Mouse (Mus musculus): ENCODE results near the gene Fabp6. TPM values are rescaled to one million over a fixed set of nuclear protein-coding genes. Genes with fewer than 3 reads are reported as not detected.

Gene Fabp6
- not detected in 2 replicates for polyA plus RNA-seq (2014; fragmentation: Nextera tagmentation; extraction: Ambion mirVana)

- 88% methylated on average over 5 of the region's 5 CpGs for WGBS
- H3K36me3 ChIP-seq (ENCODE audit: control insufficient read depth, insufficient read depth, low read length), result no peaks in the 10 kb centered on the region
- no peaks in the 10 kb centered on the region for H3K4me1 ChIP-seq (ENCODE audit: control insufficient read depth, insufficient read depth, low read length)
Measured at GRCm38 (mm10) chr11:43601440-43601839, at the start of gene Fabp6. Gene Fabp6, minus strand, starts transcription at chr11:43601540.

GRCm38 (mm10) chr11:43645286-43645685, 43.9 kb upstream of the Fabp6 start:
- ATAC-seq (ENCODE audit: insufficient number of reproducible peaks, low FRiP score, low TSS enrichment, low read depth), result no peak
- Histone ChIP-seq H3K4me1 (ENCODE audit: control insufficient read depth, insufficient read depth, low read length) (peaks cover 6% of the 10 kb centered on the region), H3K4me3 (ENCODE audit: low read depth, low read length) (no peak overlapping the region), H3K9ac (ENCODE audit: low read length) (no peak overlapping the region), H3K27me3 (ENCODE audit: control insufficient read depth, insufficient read depth, low read length) (no peaks in the 10 kb centered on the region), H3K27ac (replicated peaks; ENCODE audit: low read depth, low read length) (no peak overlapping the region), H3K9me3 (ENCODE audit: control insufficient read depth, low read length) (no peaks in the 10 kb centered on the region), H3K36me3 (ENCODE audit: control insufficient read depth, insufficient read depth, low read length) (no peaks in the 10 kb centered on the region), H3K4me2 (ENCODE audit: low read depth, severe bottlenecking) (no peak overlapping the region)
- no peak for DNase-seq (ENCODE audit: low spot score)
- WGBS, result 90% methylated on average over 3 of the region's 3 CpGs

More at GRCm38 (mm10) chr11:43601440-43601839, at the start of gene Fabp6:
- Histone ChIP-seq H3K9me3 (ENCODE audit: control insufficient read depth, low read length) (no peaks in the 10 kb centered on the region), H3K4me3 (ENCODE audit: low read depth, low read length) (no peak within 1 kb of the TSS), H3K27ac (replicated peaks; ENCODE audit: low read depth, low read length) (no peak within 1 kb of the TSS), H3K9ac (ENCODE audit: low read length) (no peak within 1 kb of the TSS), H3K27me3 (ENCODE audit: control insufficient read depth, insufficient read depth, low read length) (no peaks in the 10 kb centered on the region), H3K4me2 (ENCODE audit: low read depth, severe bottlenecking) (no peak within 1 kb of the TSS)
- ATAC-seq (ENCODE audit: insufficient number of reproducible peaks, low FRiP score, low TSS enrichment, low read depth) (no peak), DNase-seq (ENCODE audit: low spot score) (no peak)

DNA sequence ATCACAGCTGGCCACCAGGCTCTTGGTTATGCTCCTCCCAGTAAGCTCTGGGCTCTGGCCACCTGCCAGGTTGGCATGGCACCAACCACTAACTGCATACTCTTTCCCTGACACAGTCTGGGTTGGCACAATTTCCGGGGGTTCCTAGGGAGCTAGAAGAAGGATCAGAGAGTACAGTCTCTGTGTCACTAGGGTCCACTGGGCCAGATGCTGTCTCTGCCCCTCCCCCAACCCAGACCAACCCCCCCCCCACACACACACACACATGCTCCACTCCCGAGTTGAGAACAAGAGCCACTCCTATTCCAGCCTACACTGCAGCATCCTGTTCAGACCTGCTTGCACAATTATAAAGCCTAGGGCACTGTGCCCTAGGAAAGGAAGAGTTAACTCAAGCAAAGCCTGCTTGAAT, 41.8 kb upstream of the Fabp6 start:
- H3K27me3 ChIP-seq (ENCODE audit: control insufficient read depth, insufficient read depth, low read length), result no peaks in the 10 kb centered on the region
- H3K4me1 ChIP-seq (ENCODE audit: control insufficient read depth, insufficient read depth, low read length), result peaks cover 6% of the 10 kb centered on the region
- 51% methylated on average over 2 of the region's 2 CpGs for WGBS
- H3K4me2 ChIP-seq (ENCODE audit: low read depth, severe bottlenecking), result no peak overlapping the region
- H3K4me3 ChIP-seq (ENCODE audit: low read depth, low read length), result no peak overlapping the region
- ATAC-seq (ENCODE audit: insufficient number of reproducible peaks, low FRiP score, low TSS enrichment, low read depth) (no peak), DNase-seq (ENCODE audit: low spot score) (no peak)
- H3K36me3 ChIP-seq (ENCODE audit: control insufficient read depth, insufficient read depth, low read length), result no peaks in the 10 kb centered on the region
- no peaks in the 10 kb centered on the region for H3K9me3 ChIP-seq (ENCODE audit: control insufficient read depth, low read length)
- H3K9ac ChIP-seq (ENCODE audit: low read length), result no peak overlapping the region
- H3K27ac ChIP-seq (replicated peaks; ENCODE audit: low read depth, low read length), result no peak overlapping the region

GRCm38 (mm10) chr11:43638486-43638885, 37.1 kb upstream of the Fabp6 start:
- H3K4me2 ChIP-seq (ENCODE audit: low read depth, severe bottlenecking), result no peak overlapping the region
- no peaks in the 10 kb centered on the region for H3K27me3 ChIP-seq (ENCODE audit: control insufficient read depth, insufficient read depth, low read length)
- WGBS, result 94% methylated on average over 3 of the region's 3 CpGs
- no peak overlapping the region for H3K9ac ChIP-seq (ENCODE audit: low read length)
- peaks cover 9% of the 10 kb centered on the region for H3K4me1 ChIP-seq (ENCODE audit: control insufficient read depth, insufficient read depth, low read length)
- H3K9me3 ChIP-seq (ENCODE audit: control insufficient read depth, low read length), result no peaks in the 10 kb centered on the region
- DNase-seq (ENCODE audit: low spot score) (no peak), ATAC-seq (ENCODE audit: insufficient number of reproducible peaks, low FRiP score, low TSS enrichment, low read depth) (no peak)
- H3K27ac ChIP-seq (replicated peaks; ENCODE audit: low read depth, low read length), result no peak overlapping the region
- no peaks in the 10 kb centered on the region for H3K36me3 ChIP-seq (ENCODE audit: control insufficient read depth, insufficient read depth, low read length)
- H3K4me3 ChIP-seq (ENCODE audit: low read depth, low read length), result no peak overlapping the region

- Histone ChIP-seq H3K4me2 (ENCODE audit: low read depth, severe bottlenecking) (no peak overlapping the region), H3K4me3 (ENCODE audit: low read depth, low read length) (no peak overlapping the region), H3K27me3 (ENCODE audit: control insufficient read depth, insufficient read depth, low read length) (no peaks in the 10 kb centered on the region), H3K36me3 (ENCODE audit: control insufficient read depth, insufficient read depth, low read length) (no peaks in the 10 kb centered on the region), H3K9ac (ENCODE audit: low read length) (no peak overlapping the region), H3K9me3 (ENCODE audit: control insufficient read depth, low read length) (no peaks in the 10 kb centered on the region), H3K4me1 (ENCODE audit: control insufficient read depth, insufficient read depth, low read length) (peaks cover 4% of the 10 kb centered on the region; the same call in 1 of the 2 replicates), H3K27ac (replicated peaks; ENCODE audit: low read depth, low read length) (no peak overlapping the region)
- 85% methylated on average over 4 of the region's 4 CpGs for WGBS
- no peak for ATAC-seq (ENCODE audit: insufficient number of reproducible peaks, low FRiP score, low TSS enrichment, low read depth)
- DNase-seq (ENCODE audit: low spot score), result no peak
Measured at GRCm38 (mm10) chr11:43636761-43637160, 35.4 kb upstream of the Fabp6 start.

DNA sequence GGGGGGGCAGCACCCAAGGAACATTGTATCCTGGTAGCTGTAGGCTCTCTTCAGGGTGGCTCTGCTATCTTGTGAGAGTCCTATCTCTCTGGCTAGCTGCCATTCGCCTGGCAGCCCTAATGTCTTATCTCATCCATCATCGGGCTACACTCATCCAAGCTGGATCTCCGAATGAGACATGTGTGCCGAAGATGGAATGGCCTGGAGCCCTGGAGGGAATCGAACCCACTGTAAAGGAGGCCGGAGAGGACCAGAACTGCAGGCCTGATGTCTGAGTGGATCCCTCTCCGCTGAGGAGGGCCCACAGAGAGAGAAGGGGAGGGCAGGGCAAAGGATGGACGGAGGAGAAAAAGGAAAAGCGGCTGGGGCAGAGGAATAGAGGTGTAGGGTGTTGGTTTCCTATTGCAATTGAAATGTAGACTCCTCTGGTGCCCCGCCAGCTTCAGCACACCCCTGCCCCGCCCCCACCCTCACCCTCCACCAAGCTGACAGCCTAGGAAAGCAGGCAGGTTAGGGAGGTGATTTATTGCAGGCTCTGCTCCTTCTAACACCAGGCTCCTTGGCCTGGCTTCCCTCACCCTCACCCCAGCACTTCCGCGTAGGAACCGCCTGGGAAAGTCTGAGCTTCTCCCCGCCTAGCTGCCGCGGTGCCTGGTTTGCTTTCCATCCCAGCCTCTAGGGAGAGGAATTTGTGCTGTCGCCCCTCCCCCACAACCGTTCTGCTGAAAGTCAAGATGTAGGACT, 32.5 kb upstream of the Fabp6 start:
- Histone ChIP-seq H3K4me3 (ENCODE audit: low read depth, low read length) (no peak overlapping the region), H3K9me3 (ENCODE audit: control insufficient read depth, low read length) (no peaks in the 10 kb centered on the region), H3K27ac (replicated peaks; ENCODE audit: low read depth, low read length) (peak overlapping the region; percentile 63), H3K4me2 (ENCODE audit: low read depth, severe bottlenecking) (no peak overlapping the region), H3K27me3 (ENCODE audit: control insufficient read depth, insufficient read depth, low read length) (no peaks in the 10 kb centered on the region), H3K4me1 (ENCODE audit: control insufficient read depth, insufficient read depth, low read length) (peaks cover 4% of the 10 kb centered on the region; the same call in 1 of the 2 replicates), H3K9ac (ENCODE audit: low read length) (no peak overlapping the region), H3K36me3 (ENCODE audit: control insufficient read depth, insufficient read depth, low read length) (no peaks in the 10 kb centered on the region)
- WGBS, result 11% methylated on average over 19 of the region's 19 CpGs
- DNase-seq (ENCODE audit: low spot score) (peak; percentile 88), ATAC-seq (ENCODE audit: insufficient number of reproducible peaks, low FRiP score, low TSS enrichment, low read depth) (peak; percentile 92)

DNA sequence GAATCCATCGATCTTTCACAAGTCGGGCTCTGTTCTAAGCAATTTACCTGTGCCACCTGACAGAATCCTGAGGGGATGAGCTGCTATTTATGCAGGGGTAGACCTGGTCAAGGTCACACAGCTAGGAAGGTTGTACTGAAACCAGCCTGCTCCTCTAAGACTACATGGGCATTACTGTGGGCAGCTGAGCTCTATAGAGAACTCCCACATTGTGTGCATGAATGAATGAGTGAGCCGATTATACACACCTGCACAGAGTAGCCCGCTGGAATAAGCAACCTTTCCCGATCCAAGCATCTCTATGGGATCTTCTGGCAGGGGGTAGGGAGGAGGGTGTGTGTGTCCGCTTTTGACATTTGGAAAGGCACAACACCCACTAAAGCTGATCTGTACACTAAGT, 31.8 kb upstream of the Fabp6 start:
- Histone ChIP-seq H3K9me3 (ENCODE audit: control insufficient read depth, low read length) (no peaks in the 10 kb centered on the region), H3K4me1 (ENCODE audit: control insufficient read depth, insufficient read depth, low read length) (peaks cover 4% of the 10 kb centered on the region; the same call in 1 of the 2 replicates), H3K27ac (replicated peaks; ENCODE audit: low read depth, low read length) (no peak overlapping the region), H3K36me3 (ENCODE audit: control insufficient read depth, insufficient read depth, low read length) (no peaks in the 10 kb centered on the region), H3K27me3 (ENCODE audit: control insufficient read depth, insufficient read depth, low read length) (no peaks in the 10 kb centered on the region), H3K9ac (ENCODE audit: low read length) (no peak overlapping the region), H3K4me3 (ENCODE audit: low read depth, low read length) (no peak overlapping the region), H3K4me2 (ENCODE audit: low read depth, severe bottlenecking) (no peak overlapping the region)
- 80% methylated on average over 6 of the region's 6 CpGs for WGBS
- DNase-seq (ENCODE audit: low spot score) (no peak), ATAC-seq (ENCODE audit: insufficient number of reproducible peaks, low FRiP score, low TSS enrichment, low read depth) (peak; percentile 6; the same call in 1 of the 2 replicates)

DNA sequence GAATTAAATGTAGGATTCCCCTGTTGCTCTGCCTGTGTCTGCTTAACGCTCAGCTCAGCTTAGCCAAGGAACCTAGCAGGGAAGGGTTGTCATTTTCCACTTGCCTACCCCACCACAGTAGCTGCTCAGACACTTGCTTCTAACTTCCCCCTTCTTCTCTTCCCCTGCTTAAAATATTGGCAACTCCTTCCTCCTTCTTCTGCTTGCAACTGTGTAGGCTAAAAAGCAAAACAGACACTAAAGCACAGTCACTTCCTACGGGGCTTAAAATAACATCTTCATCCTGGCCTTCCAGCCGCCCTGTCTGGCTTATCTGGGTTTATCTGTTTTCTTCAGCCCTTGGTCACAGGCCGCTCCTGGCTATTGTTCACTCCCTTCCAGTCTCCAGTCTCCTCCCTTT, 31.2 kb upstream of the Fabp6 start:
- Histone ChIP-seq H3K9ac (ENCODE audit: low read length) (no peak overlapping the region), H3K4me3 (ENCODE audit: low read depth, low read length) (no peak overlapping the region), H3K9me3 (ENCODE audit: control insufficient read depth, low read length) (no peaks in the 10 kb centered on the region), H3K36me3 (ENCODE audit: control insufficient read depth, insufficient read depth, low read length) (no peaks in the 10 kb centered on the region), H3K4me2 (ENCODE audit: low read depth, severe bottlenecking) (no peak overlapping the region), H3K27ac (replicated peaks; ENCODE audit: low read depth, low read length) (no peak overlapping the region), H3K27me3 (ENCODE audit: control insufficient read depth, insufficient read depth, low read length) (no peaks in the 10 kb centered on the region), H3K4me1 (ENCODE audit: control insufficient read depth, insufficient read depth, low read length) (peaks cover 4% of the 10 kb centered on the region; the same call in 1 of the 2 replicates)
- WGBS, result 47% methylated on average over 4 of the region's 4 CpGs
- ATAC-seq (ENCODE audit: insufficient number of reproducible peaks, low FRiP score, low TSS enrichment, low read depth) (no peak), DNase-seq (ENCODE audit: low spot score) (no peak)

Data from limb, embryonic 11.5 days (tissue).